Mouse (Mus musculus): Measurements from ENCODE around the gene Maf. TPM values are rescaled to one million over a fixed set of nuclear protein-coding genes. Genes with fewer than 3 reads are reported as not detected.

Maf gene
- polyA plus RNA-seq (2012; rRNA removed; ENCODE audit: low replicate concordance): 17.6 and 27.5 TPM in 2 replicates

GRCm38 (mm10) chr8:115707731-115708590 lies at the start of gene Maf:
Gene Maf (minus strand): TSS chr8:115707794.

